Mouse (Mus musculus) kidney, embryonic 15.5 days (tissue): ENCODE measurements around the gene Pnmal2. TPM values are rescaled to one million over a fixed set of nuclear protein-coding genes. Genes with fewer than 3 reads are reported as not detected.
A peak's percentile ranks its signal among the peaks of the same experiment; 100 is the strongest.

Experiments
- ATAC-seq: fragments of 200-750 bp; cut with Nextera tagmentation; replicated peaks from 2 replicates; pipeline ENCODE4 v1.8.0; 2017; ENCODE audit warnings: moderate TSS enrichment; ENCODE audit not compliant: low FRiP score
- H3K27ac ChIP-seq: fragments of 300-500 bp; sonication (generic); 2 replicates; pipeline ENCODE4 v1.5.1; 2015; ENCODE audit warnings: mild to moderate bottlenecking, inconsistent platforms
- H3K27me3 ChIP-seq: fragments of 300-500 bp; sonication (generic); 2 replicates; pipeline ENCODE4 v1.6.1; 2015; ENCODE audit warnings: inconsistent platforms
- H3K36me3 ChIP-seq: fragments of 300-500 bp; sonication (generic); 2 replicates; pipeline ENCODE4 v1.6.1; 2015; ENCODE audit warnings: inconsistent platforms
- H3K4me1 ChIP-seq: fragments of 300-500 bp; sonication (generic); 2 replicates; pipeline ENCODE4 v1.6.1; 2015; ENCODE audit warnings: inconsistent platforms
- H3K4me2 ChIP-seq: fragments of 300-500 bp; sonication (generic); 2 replicates; pipeline ENCODE4 v1.6.1; 2015; ENCODE audit warnings: moderate library complexity, mild to moderate bottlenecking, inconsistent platforms
- H3K4me3 ChIP-seq: fragments of 300-500 bp; sonication (generic); replicated peaks from 2 replicates; pipeline ENCODE4 v1.5.1; 2015; ENCODE audit warnings: mild to moderate bottlenecking, inconsistent platforms
- H3K9ac ChIP-seq: fragments of 300-500 bp; sonication (generic); 2 replicates; pipeline ENCODE4 v1.6.1; 2015; ENCODE audit warnings: mild to moderate bottlenecking, inconsistent platforms
- H3K9me3 ChIP-seq: fragments of 300-500 bp; sonication (generic); replicated peaks from 2 replicates; pipeline ENCODE4 v1.6.1; 2016; ENCODE audit warnings: inconsistent platforms
- WGBS: fragments of 180-500 bp; shearing (Covaris S2); methylation state at CpG from one replicate; pipeline ENCODE4 v1.1.7; 2015; ENCODE audit warnings: mixed read lengths; 5-methylcytosine and 5-hydroxymethylcytosine counted together
- polyA plus RNA-seq: library from polyadenylated mRNA; unstranded; fragments of >200 nt; fragmentation: Nextera tagmentation; extraction: Ambion mirVana; gene quantifications from 2 replicates; pipeline ENCODE4 v1.2.1, GENCODE M21; 2015

Gene Pnmal2
- polyA plus RNA-seq, 1 experiment from 2014 or later, result 9.2 TPM

DNA sequence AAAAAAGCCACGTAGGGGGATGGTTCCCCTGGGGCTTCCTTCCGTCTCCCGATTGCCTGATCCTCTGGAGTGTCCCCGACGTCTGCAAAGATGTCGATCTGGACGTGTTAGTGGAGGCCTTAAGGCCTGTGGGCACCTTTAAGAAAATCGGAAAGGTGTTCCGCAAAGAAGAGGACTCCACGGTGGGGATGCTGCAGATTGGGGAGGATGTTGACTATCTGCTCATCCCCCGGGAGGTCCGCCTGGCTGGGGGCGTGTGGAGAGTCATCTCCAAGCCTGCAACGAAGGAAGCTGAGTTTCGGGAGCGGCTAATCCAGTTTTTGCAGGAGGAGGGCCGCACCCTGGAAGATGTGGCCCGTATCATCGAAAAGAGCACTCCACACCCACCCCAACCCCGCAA lies 49.9 kb downstream of the Pnmal2 start:
- peaks cover 70% of the 10 kb centered on the region for H3K4me1 ChIP-seq
- no peaks in the 10 kb centered on the region for H3K27me3 ChIP-seq
- peak overlapping the region; percentile 93 for H3K27ac ChIP-seq
- no peaks in the 10 kb centered on the region for H3K9me3 ChIP-seq
- peak overlapping the region; percentile 77 for H3K9ac ChIP-seq
- H3K36me3 ChIP-seq, result peaks cover 33% of the 10 kb centered on the region
- WGBS, result 3% methylated on average over 20 of the region's 20 CpGs
- H3K4me2 ChIP-seq, result peak overlapping the region; percentile 69
- no peak for ATAC-seq
- peak overlapping the region; percentile 65 for H3K4me3 ChIP-seq

DNA sequence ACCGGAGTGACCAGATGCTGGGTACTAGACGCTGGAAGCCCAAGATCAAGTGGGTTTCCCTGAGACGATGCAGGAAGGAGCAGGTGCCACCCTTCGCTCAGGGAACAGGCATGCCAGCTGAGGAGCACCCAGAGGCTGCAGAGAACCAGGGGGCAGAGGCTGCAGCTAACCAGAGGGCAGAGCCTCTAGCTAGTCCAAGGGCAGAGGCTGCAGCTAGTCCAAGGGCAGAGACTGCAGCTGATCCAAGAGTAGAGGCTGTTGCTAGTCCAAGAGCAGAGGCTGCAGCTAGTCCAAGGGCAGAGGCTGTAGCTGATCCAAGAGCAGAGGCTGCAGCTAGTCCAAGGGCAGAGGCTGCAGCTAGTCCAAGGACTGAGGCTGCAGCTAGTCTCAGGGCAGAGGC lies 50.9 kb downstream of the Pnmal2 start:
- no peaks in the 10 kb centered on the region for H3K9me3 ChIP-seq
- WGBS, result 81% methylated on average over 4 of the region's 4 CpGs
- H3K36me3 ChIP-seq, result peaks cover 42% of the 10 kb centered on the region

More for the DNA sequence above, 50.9 kb downstream of the Pnmal2 start:
- peak overlapping the region; percentile 69 for H3K4me2 ChIP-seq
- H3K4me3 ChIP-seq, result peak overlapping the region; percentile 65
- H3K4me1 ChIP-seq, result peaks cover 63% of the 10 kb centered on the region
- H3K27ac ChIP-seq, result no peak overlapping the region
- no peaks in the 10 kb centered on the region for H3K27me3 ChIP-seq
- ATAC-seq, result no peak
- H3K9ac ChIP-seq, result peak overlapping the region; percentile 77

Other genes starting within 250 kb of the Pnmal2 start
- gene Ceacam9, start 222.8 kb upstream of the Pnmal2 start, polyA plus RNA-seq, result not detected in 2 replicates
- gene Ap2s1, start 206.3 kb upstream of the Pnmal2 start, polyA plus RNA-seq, result 255 and 262 TPM in 2 replicates
- 46.9 and 48.6 TPM in 2 replicates for gene Slc1a5, start 163.3 kb upstream of the Pnmal2 start, polyA plus RNA-seq
- gene Strn4, start 128.8 kb upstream of the Pnmal2 start, polyA plus RNA-seq, result 91.5 and 99.8 TPM in 2 replicates
- 32.0 and 34.1 TPM in 2 replicates for gene Fkrp, start 128.0 kb upstream of the Pnmal2 start, polyA plus RNA-seq
- gene Prkd2, start 101.8 kb upstream of the Pnmal2 start, polyA plus RNA-seq, result 14.6 and 17.7 TPM in 2 replicates
- gene Dact3, start 69.4 kb upstream of the Pnmal2 start, polyA plus RNA-seq, result 2.6 TPM in 2 replicates
- 6.8 and 7.8 TPM in 2 replicates for gene Gng8, start 52.9 kb upstream of the Pnmal2 start, polyA plus RNA-seq
- gene Ptgir, start 38.2 kb upstream of the Pnmal2 start, polyA plus RNA-seq, result 1.5 and 2.1 TPM in 2 replicates
- gene Calm3, start 20.6 kb upstream of the Pnmal2 start, polyA plus RNA-seq, result 116 and 124 TPM in 2 replicates
- 0.58 and 0.90 TPM in 2 replicates for gene Pnmal1, start 15.0 kb downstream of the Pnmal2 start, polyA plus RNA-seq
- gene Gm42372, start 38.4 kb downstream of the Pnmal2 start, polyA plus RNA-seq, result 0.23 and 0.31 TPM in 2 replicates
- gene Ccdc8, start 48.0 kb downstream of the Pnmal2 start, polyA plus RNA-seq, result 35.7 and 41.2 TPM in 2 replicates
- gene Ppp5c, start 83.2 kb downstream of the Pnmal2 start, polyA plus RNA-seq, result 110 and 115 TPM in 2 replicates
- gene Hif3a, start 117.7 kb downstream of the Pnmal2 start, polyA plus RNA-seq, result 18.4 and 22.5 TPM in 2 replicates
- gene Psg16, start 129.4 kb downstream of the Pnmal2 start, polyA plus RNA-seq, result 0.09 and 0.13 TPM in 2 replicates
- gene Ceacam3, start 205.6 kb downstream of the Pnmal2 start, polyA plus RNA-seq, result not detected in 2 replicates